Mouse (Mus musculus) common myeloid progenitor, adult 5-6 weeks (primary cell): ENCODE results near the gene Cbll1. TPM values are rescaled to one million over a fixed set of nuclear protein-coding genes. Genes with fewer than 3 reads are reported as not detected.
"Not testable (repeated sequence)": the region's sequence is repeated elsewhere in the genome, so short reads cannot be mapped to it uniquely, and the experiment has no call there.

ENCODE experiments used
- ATAC-seq: replicated peaks from 2 replicates; pipeline ENCODE4 v1.8.0; 2016; ENCODE audit warnings: low read depth, mild to moderate bottlenecking, moderate TSS enrichment, inconsistent platforms; ENCODE audit not compliant: poor library complexity, severe bottlenecking
- total RNA-seq: library from RNA; stranded (forward); fragments of 200-1000, 187-1606 nt; gene quantifications from 2 replicates; pipeline ENCODE4 v1.2.3, GENCODE M21; 2017

The Cbll1 gene
- total RNA-seq, 1 experiment from 2014 or later, result 14.2 TPM

- no peak for ATAC-seq
These were observed 1.9 kb upstream of the Cbll1 start for GRCm38 (mm10) chr12:31501266-31501665.

GRCm38 (mm10) chr12:31500196-31500595 is 780 bp upstream of the Cbll1 start:
- ATAC-seq, result peak; percentile 15

GRCm38 (mm10) chr12:31498936-31499313 is 491 bp downstream of the Cbll1 start:
- ATAC-seq, result peak; percentile 55

GRCm38 (mm10) chr12:31486431-31486830 is 13.0 kb downstream of the Cbll1 start:
- no peak for ATAC-seq

GRCm38 (mm10) chr12:31478182-31478581 is 21.2 kb downstream of the Cbll1 start:
- not testable (repeated sequence) for ATAC-seq

GRCm38 (mm10) chr12:31462615-31463014 is 36.8 kb downstream of the Cbll1 start:
- no peak for ATAC-seq

- ATAC-seq, result no peak
These were observed 38.0 kb downstream of the Cbll1 start for GRCm38 (mm10) chr12:31461371-31461770.

GRCm38 (mm10) chr12:31460270-31460669 is 39.1 kb downstream of the Cbll1 start:
- ATAC-seq, result 0 out of 2 replicates have a peak, but pooled peaks have one; percentile 32

- no peak for ATAC-seq
These were observed 40.9 kb downstream of the Cbll1 start for GRCm38 (mm10) chr12:31458474-31458873.

GRCm38 (mm10) chr12:31456271-31456670 is 43.1 kb downstream of the Cbll1 start:
- ATAC-seq, result no peak

GRCm38 (mm10) chr12:31449341-31449740 is 50.1 kb downstream of the Cbll1 start:
- no peak for ATAC-seq

GRCm38 (mm10) chr12:31444827-31445226 is 54.6 kb downstream of the Cbll1 start:
- no peak for ATAC-seq

GRCm38 (mm10) chr12:31444131-31444546 is 55.3 kb downstream of the Cbll1 start:
- ATAC-seq, result peak; percentile 97

- ATAC-seq, result no peak
These were observed 59.8 kb downstream of the Cbll1 start for GRCm38 (mm10) chr12:31439612-31440011.

- ATAC-seq, result no peak
These were observed 61.6 kb downstream of the Cbll1 start for GRCm38 (mm10) chr12:31437791-31438190.

Other genes starting within 250 kb of the Cbll1 start
- gene Lamb1, start 234.4 kb downstream of the Cbll1 start, total RNA-seq, result 3.3 TPM in 1 of 2 replicates, not detected in the other
- gene Dld, start 148.2 kb downstream of the Cbll1 start, total RNA-seq, result 154 and 160 TPM in 2 replicates
- gene Slc26a3, start 108.7 kb downstream of the Cbll1 start, total RNA-seq, result not detected in 2 replicates
- gene Slc26a4, start 60.4 kb upstream of the Cbll1 start, total RNA-seq, result not detected in 2 replicates
- gene Bcap29, start 135.0 kb upstream of the Cbll1 start, total RNA-seq, result 52.6 and 75.7 TPM in 2 replicates
- gene Dus4l, start 155.2 kb upstream of the Cbll1 start, total RNA-seq, result 13.1 and 40.1 TPM in 2 replicates
- 72.0 and 73.7 TPM in 2 replicates for gene Cog5, start 155.3 kb upstream of the Cbll1 start, total RNA-seq
- 0.05 TPM in 1 of 2 replicates, not detected in the other for gene Gpr22, start 214.3 kb upstream of the Cbll1 start, total RNA-seq